Comparison of ENCODE assay signal across 14 mouse cellular contexts in genomic region chr1:58739529-58739928, GRCm38 (mm10). TPM values are rescaled to one million over a fixed set of nuclear protein-coding genes. Genes with fewer than 3 reads are reported as not detected.
DNase-seq lines count a peak whose midpoint lies in the region; ATAC-seq lines count a peak whose summit lies in the region.
"Had no signal": no experiment of that assay in that cellular context is flagged by ENCODE, and none has a peak within 500 bp of the region (broad histone marks: within the 10 kb centered on the region; RNA-seq: fewer than 3 reads in every experiment).

No protein-coding gene starts in this region.

- peaks cover 4% of the 10 kb centered on the region; the same call in 1 of the 2 replicates for H3K36me3 ChIP-seq in forebrain, embryonic 15.5 days
- no peaks in the 10 kb centered on the region; the same call in 1 of the 2 replicates for H3K36me3 ChIP-seq in forebrain, embryonic 11.5 days (ENCODE audit: control insufficient read depth, insufficient read depth, low read length)
- peaks cover 86% of the 10 kb centered on the region for H3K36me3 ChIP-seq in liver, embryonic 12.5 days

- no peak overlapping the region for H3K4me3 ChIP-seq in forebrain, embryonic 15.5 days
- H3K4me3 ChIP-seq in forebrain, embryonic 11.5 days (ENCODE audit: low read depth, low read length) = no peak overlapping the region
- H3K4me3 ChIP-seq in liver, embryonic 12.5 days = no peak overlapping the region
- H3K4me3 ChIP-seq: kidney, embryonic 15.5 days; liver, embryonic 13.5 days had no signal

- no peaks in the 10 kb centered on the region for H3K27me3 ChIP-seq in forebrain, embryonic 15.5 days
- H3K27me3 ChIP-seq in forebrain, embryonic 11.5 days (ENCODE audit: control insufficient read depth, insufficient read depth, low read length) = no peaks in the 10 kb centered on the region
- H3K27me3 ChIP-seq in liver, embryonic 12.5 days (replicated peaks) = no peaks in the 10 kb centered on the region
- H3K27me3 ChIP-seq: CH12.LX; kidney, embryonic 15.5 days; liver, embryonic 13.5 days had no signal

- peak overlapping the region; percentile 61 for H3K27ac ChIP-seq in forebrain, embryonic 15.5 days (replicated peaks)
- H3K27ac ChIP-seq in forebrain, embryonic 11.5 days (ENCODE audit: low read depth, low read length) = no peak overlapping the region
- no peak overlapping the region for H3K27ac ChIP-seq in liver, embryonic 12.5 days
- H3K27ac ChIP-seq: kidney, embryonic 15.5 days; liver, embryonic 13.5 days had no signal

- H3K9me3 ChIP-seq in forebrain, embryonic 15.5 days = no peaks in the 10 kb centered on the region
- H3K9me3 ChIP-seq in forebrain, embryonic 11.5 days (ENCODE audit: control insufficient read depth, low read length) = no peaks in the 10 kb centered on the region
- H3K9me3 ChIP-seq in liver, embryonic 12.5 days (replicated peaks) = no peaks in the 10 kb centered on the region
- H3K9me3 ChIP-seq: kidney, embryonic 15.5 days; liver, embryonic 13.5 days had no signal

- H3K9ac ChIP-seq in forebrain, embryonic 15.5 days (replicated peaks) = no peak overlapping the region
- H3K9ac ChIP-seq in forebrain, embryonic 11.5 days (ENCODE audit: low read length) = no peak overlapping the region
- no peak overlapping the region for H3K9ac ChIP-seq in liver, embryonic 12.5 days
- H3K9ac ChIP-seq: kidney, embryonic 15.5 days; liver, embryonic 13.5 days had no signal

- peaks cover 8% of the 10 kb centered on the region; the same call in 1 of the 2 replicates for H3K4me1 ChIP-seq in forebrain, embryonic 15.5 days
- H3K4me1 ChIP-seq in forebrain, embryonic 11.5 days (replicated peaks; ENCODE audit: control insufficient read depth, insufficient read depth, low read length) = no peaks in the 10 kb centered on the region
- H3K4me1 ChIP-seq in liver, embryonic 12.5 days = peaks cover 22% of the 10 kb centered on the region
- H3K4me1 ChIP-seq: kidney, embryonic 15.5 days had no signal

- 65% methylated on average over 7 of the region's 7 CpGs for WGBS in forebrain, embryonic 15.5 days
- 96% methylated on average over 7 of the region's 7 CpGs for WGBS in forebrain, embryonic 11.5 days
- WGBS in liver, embryonic 12.5 days (ENCODE audit: insufficient replicate concordance) = 80% methylated on average over 7 of the region's 7 CpGs

- H3K4me2 ChIP-seq in forebrain, embryonic 15.5 days (replicated peaks) = no peak overlapping the region
- no peak overlapping the region for H3K4me2 ChIP-seq in forebrain, embryonic 11.5 days (ENCODE audit: low read depth, low read length, severe bottlenecking)
- H3K4me2 ChIP-seq in liver, embryonic 12.5 days = no peak overlapping the region
- H3K4me2 ChIP-seq: kidney, embryonic 15.5 days; liver, embryonic 13.5 days; midbrain, embryonic 11.5 days had no signal

- peak; percentile 92 for ATAC-seq in forebrain, embryonic 15.5 days (replicated peaks)
- ATAC-seq in forebrain, embryonic 11.5 days (replicated peaks; ENCODE audit: low FRiP score) = no peak
- no peak for ATAC-seq in liver, embryonic 12.5 days

- no peak for DNase-seq in forebrain, embryonic 11.5 days (ENCODE audit: low spot score)
- DNase-seq in cerebellum, adult 9-11 months = peak; percentile 79
- DNase-seq in layer of hippocampus, adult 8-10 months (ENCODE audit: low spot score in 2 of 2) = peak; percentile 84 to 88
- peak; percentile 78 to 80 for DNase-seq in right cerebral cortex, adult 2 months (ENCODE audit: low spot score in 2 of 2)
- DNase-seq in adrenal gland, postnatal 36 days = no peak
- no peak for DNase-seq in retina, embryonic 14.5 days (ENCODE audit: low spot score)
- DNase-seq: heart, postnatal 10 days; liver, embryonic 13.5 days had no signal

RNA-seq across cellular contexts. Expression of gene Cflar, which starts 28.2 kb away (rescaled TPM):
- 18.9 and 20.6 TPM in 2 replicates for polyA plus RNA-seq in forebrain, embryonic 15.5 days (2015; fragmentation: Nextera tagmentation; extraction: Ambion mirVana)
- 21.3 and 24.1 TPM in 2 replicates for polyA plus RNA-seq in forebrain, embryonic 11.5 days (2014; fragmentation: Nextera tagmentation; extraction: Ambion mirVana)
- total RNA-seq in layer of hippocampus, adult 8-10 months (2022) = 10 to 100 TPM; 41.2 to 48.5 (median 44.3) TPM
- polyA plus RNA-seq in liver, embryonic 12.5 days (2016; fragmentation: Nextera tagmentation; extraction: Ambion mirVana) = 17.1 and 19.0 TPM in 2 replicates
- total RNA-seq in adrenal gland, postnatal 36 days (2021) = 100 to 1,000 TPM; 110 to 114 TPM

RNA-seq across cellular contexts. Expression of gene Als2cr12, which starts 43.7 kb away (rescaled TPM):
- polyA plus RNA-seq in forebrain, embryonic 15.5 days (2015; fragmentation: Nextera tagmentation; extraction: Ambion mirVana) = not detected in 2 replicates
- polyA plus RNA-seq in forebrain, embryonic 11.5 days (2014; fragmentation: Nextera tagmentation; extraction: Ambion mirVana) = not detected in 2 replicates
- total RNA-seq in layer of hippocampus, adult 8-10 months (2022) = not detected
- not detected in 2 replicates for polyA plus RNA-seq in liver, embryonic 12.5 days (2016; fragmentation: Nextera tagmentation; extraction: Ambion mirVana)
- 1 to 10 TPM in 1 of 2 experiments, under 1 TPM in 1; 0.86 to 3.0 TPM for total RNA-seq in adrenal gland, postnatal 36 days (2021)
- total RNA-seq: CH12.LX; gastrocnemius, adult 18-20 months had no signal
- polyA plus RNA-seq: kidney, embryonic 15.5 days; liver, embryonic 13.5 days; midbrain, embryonic 11.5 days had no signal

RNA-seq across cellular contexts. Expression of gene Casp8, which starts 55.6 kb away (rescaled TPM):
- 4.6 and 5.6 TPM in 2 replicates for polyA plus RNA-seq in forebrain, embryonic 15.5 days (2015; fragmentation: Nextera tagmentation; extraction: Ambion mirVana)
- 11.9 and 12.6 TPM in 2 replicates for polyA plus RNA-seq in forebrain, embryonic 11.5 days (2014; fragmentation: Nextera tagmentation; extraction: Ambion mirVana)
- 1 to 10 TPM; 1.5 to 5.8 (median 4.7) TPM for total RNA-seq in layer of hippocampus, adult 8-10 months (2022)
- polyA plus RNA-seq in liver, embryonic 12.5 days (2016; fragmentation: Nextera tagmentation; extraction: Ambion mirVana) = 19.9 and 20.7 TPM in 2 replicates
- total RNA-seq in adrenal gland, postnatal 36 days (2021) = 10 to 100 TPM; 20.3 to 22.3 TPM

Comparison
In these comparisons a context has a peak if more than half of its experiments do, and no peak if none do; other contexts are left out.
1. DNase-seq: peak in cerebellum, adult 9-11 months (single experiment), layer of hippocampus, adult 8-10 months (2 of 2) and right cerebral cortex, adult 2 months (2 of 2); none in forebrain, embryonic 11.5 days (single experiment), adrenal gland, postnatal 36 days (0 of 2) and retina, embryonic 14.5 days (single experiment).